Mouse (Mus musculus) hindbrain, postnatal 0 days (tissue): ENCODE data around the gene Slc1a1. TPM values are rescaled to one million over a fixed set of nuclear protein-coding genes. Genes with fewer than 3 reads are reported as not detected.

ENCODE experiments used
- ATAC-seq: fragments of 200-750 bp; cut with Nextera tagmentation; 2 replicates; pipeline ENCODE4 v1.8.0; 2017; ENCODE audit warnings: mild to moderate bottlenecking, moderate TSS enrichment, moderate library complexity
- DNase-seq: peaks from one replicate; pipeline ENCODE4 v3.0.0-alpha.2; 2015; ENCODE audit warnings: low spot score
- H3K27ac ChIP-seq: fragments of 300-500 bp; sonication (generic); 2 replicates; pipeline ENCODE4 v1.5.1; 2014; ENCODE audit warnings: mild to moderate bottlenecking
- H3K27me3 ChIP-seq: fragments of 300-500 bp; sonication (generic); 2 replicates; pipeline ENCODE4 v1.6.1; 2014; ENCODE audit warnings: low read length, mixed read lengths; ENCODE audit not compliant: insufficient read depth
- H3K36me3 ChIP-seq: fragments of 300-500 bp; sonication (generic); 2 replicates; pipeline ENCODE4 v1.6.1; 2014; ENCODE audit warnings: low read length, mixed read lengths; ENCODE audit not compliant: insufficient read depth
- H3K4me1 ChIP-seq: fragments of 300-500 bp; sonication (generic); 2 replicates; pipeline ENCODE4 v1.6.1; 2014; ENCODE audit warnings: antibody characterized with exemption, low read length, mixed read lengths; ENCODE audit not compliant: insufficient read depth
- H3K4me2 ChIP-seq: fragments of 300-500 bp; sonication (generic); 2 replicates; pipeline ENCODE4 v1.6.1; 2014; ENCODE audit warnings: low read depth, mild to moderate bottlenecking, low read length, moderate library complexity, mixed read lengths
- H3K4me3 ChIP-seq: fragments of 300-500 bp; sonication (generic); 2 replicates; pipeline ENCODE4 v1.5.1; 2014; ENCODE audit warnings: low read length
- H3K9ac ChIP-seq: fragments of 300-500 bp; sonication (generic); replicated peaks from 2 replicates; pipeline ENCODE4 v1.6.1; 2014; ENCODE audit warnings: mild to moderate bottlenecking, low read length, moderate library complexity, mixed read lengths
- H3K9me3 ChIP-seq: fragments of 300-500 bp; sonication (generic); 2 replicates; pipeline ENCODE4 v1.6.1; 2016; ENCODE audit warnings: low read length, mixed read lengths
- CTCF ChIP-seq: IDR thresholded peaks from 2 replicates; pipeline ENCODE4 v1.5.1; 2016; ENCODE audit warnings: antibody characterized with exemption, control low read depth, low read depth
- WGBS: fragments of 180-500 bp; shearing (Covaris S2); extraction: QIAGEN DNeasy Blood & Tissue Kit; methylation state at CpG from one replicate; pipeline ENCODE4 v1.1.7; 2014; 5-methylcytosine and 5-hydroxymethylcytosine counted together
- polyA plus RNA-seq: library from polyadenylated mRNA; unstranded; fragments of >200 nt; fragmentation: Nextera tagmentation; extraction: Ambion mirVana; gene quantifications from 2 replicates; pipeline ENCODE4 v1.2.1, GENCODE M21; 2015
- total RNA-seq: library from RNA; depleted of rRNA; stranded (reverse); fragments of >200 nt; gene quantifications from 2 replicates; pipeline ENCODE4 v1.2.3, GENCODE M21; 2014

The Slc1a1 gene
- total and polyA plus RNA-seq, 2 experiments from 2014 or later: 49.0 to 67.3 TPM

DNA sequence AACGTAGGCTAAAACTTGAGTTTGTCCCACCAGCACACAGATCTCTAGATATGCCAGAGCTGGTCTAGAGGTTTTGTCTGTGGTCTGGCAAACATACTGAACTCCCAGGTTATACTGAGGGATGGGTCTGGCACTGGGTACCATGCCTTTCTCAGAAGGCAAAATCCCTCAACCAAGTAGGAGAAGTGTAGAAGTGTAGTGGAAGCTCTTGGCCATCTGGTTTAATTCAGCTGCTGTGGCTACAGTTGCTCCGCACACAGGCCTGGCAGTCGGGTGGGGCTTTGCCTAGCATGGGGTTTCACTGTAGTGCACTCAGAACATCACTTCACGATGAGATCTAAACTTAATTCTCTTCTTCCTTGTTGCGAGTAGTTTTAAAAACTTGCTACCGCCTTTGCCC lies 28.6 kb upstream of the Slc1a1 start:
- no peak for DNase-seq
- H3K4me2 ChIP-seq: no peak overlapping the region
- H3K36me3 ChIP-seq: no peaks in the 10 kb centered on the region
- no peaks in the 10 kb centered on the region for H3K27me3 ChIP-seq
- no peaks in the 10 kb centered on the region for H3K9me3 ChIP-seq
- 94% methylated on average over 6 of the region's 6 CpGs for WGBS
- no peak overlapping the region for H3K27ac ChIP-seq
- no peak for TF ChIP-seq CTCF
- no peak for ATAC-seq
- H3K4me3 ChIP-seq: no peak overlapping the region
- H3K4me1 ChIP-seq: no peaks in the 10 kb centered on the region
- no peak overlapping the region for H3K9ac ChIP-seq

DNA sequence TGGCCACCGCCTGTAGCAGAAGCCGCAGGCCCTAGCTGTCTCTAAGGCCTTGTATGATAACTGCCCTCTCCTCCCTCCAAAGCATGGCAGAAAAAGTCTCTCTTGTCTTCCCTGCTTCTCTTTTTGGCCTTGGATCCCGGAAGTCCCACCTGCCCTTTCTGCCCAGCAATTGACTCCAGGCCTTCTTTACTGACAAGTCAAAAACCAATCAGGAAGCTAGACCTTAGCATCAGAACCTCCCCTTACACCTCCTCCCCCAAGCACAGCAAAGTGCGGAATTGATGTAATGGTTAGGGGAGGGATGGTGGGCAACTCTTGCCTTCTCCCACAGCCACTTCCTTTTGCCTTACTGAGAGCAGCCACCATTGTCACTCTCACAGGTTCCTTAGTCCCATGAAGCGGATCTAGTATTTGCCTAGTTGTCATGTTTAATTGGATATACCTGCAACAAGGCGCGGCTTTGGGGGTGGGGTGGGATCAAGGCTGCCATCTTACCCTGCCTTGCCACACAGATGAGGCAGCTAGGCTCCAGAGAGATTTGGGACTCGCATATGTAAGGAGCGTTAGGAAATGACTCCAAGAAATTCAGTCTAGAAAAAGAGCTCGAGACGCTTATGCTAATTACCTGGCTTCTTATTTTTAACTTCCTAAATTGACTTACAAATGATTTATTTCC lies 27.9 kb upstream of the Slc1a1 start:
- H3K4me2 ChIP-seq: no peak overlapping the region
- H3K27ac ChIP-seq: no peak overlapping the region
- ATAC-seq (no peak), DNase-seq (no peak)
- H3K4me1 ChIP-seq: no peaks in the 10 kb centered on the region
- 87% methylated on average over 11 of the region's 11 CpGs for WGBS
- H3K27me3 ChIP-seq: no peaks in the 10 kb centered on the region
- no peak overlapping the region for H3K9ac ChIP-seq
- H3K36me3 ChIP-seq: no peaks in the 10 kb centered on the region
- H3K4me3 ChIP-seq: no peak overlapping the region
- no peak for TF ChIP-seq CTCF
- H3K9me3 ChIP-seq: no peaks in the 10 kb centered on the region

DNA sequence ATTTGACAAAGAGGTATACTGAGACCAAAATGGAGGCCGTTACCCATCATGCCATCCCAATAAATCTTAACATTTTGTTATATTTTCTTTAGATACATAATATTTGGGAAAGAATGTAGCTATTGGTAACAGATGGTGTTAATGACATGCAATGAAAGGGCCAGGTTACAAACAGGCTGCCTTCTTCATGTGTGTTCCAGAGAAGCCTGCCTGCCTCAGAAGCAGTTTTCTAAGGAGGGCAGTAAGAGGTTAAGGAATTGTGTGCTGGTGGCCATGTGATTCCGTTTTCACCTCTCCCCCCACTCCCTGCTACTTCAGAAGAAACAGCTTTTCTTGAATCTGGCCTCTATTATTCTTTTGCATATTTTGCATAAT lies 27.4 kb upstream of the Slc1a1 start:
- no peak overlapping the region for H3K4me3 ChIP-seq
- H3K4me2 ChIP-seq: no peak overlapping the region
- H3K9ac ChIP-seq: no peak overlapping the region
- 74% methylated on average over 2 of the region's 2 CpGs for whole genome bisulfite sequencing
- TF ChIP-seq CTCF: no peak
- no peak for DNase-seq
- no peak for ATAC-seq
- H3K4me1 ChIP-seq: no peaks in the 10 kb centered on the region
- no peak overlapping the region for H3K27ac ChIP-seq
- H3K9me3 ChIP-seq: no peaks in the 10 kb centered on the region
- no peaks in the 10 kb centered on the region for H3K27me3 ChIP-seq
- H3K36me3 ChIP-seq: no peaks in the 10 kb centered on the region

DNA sequence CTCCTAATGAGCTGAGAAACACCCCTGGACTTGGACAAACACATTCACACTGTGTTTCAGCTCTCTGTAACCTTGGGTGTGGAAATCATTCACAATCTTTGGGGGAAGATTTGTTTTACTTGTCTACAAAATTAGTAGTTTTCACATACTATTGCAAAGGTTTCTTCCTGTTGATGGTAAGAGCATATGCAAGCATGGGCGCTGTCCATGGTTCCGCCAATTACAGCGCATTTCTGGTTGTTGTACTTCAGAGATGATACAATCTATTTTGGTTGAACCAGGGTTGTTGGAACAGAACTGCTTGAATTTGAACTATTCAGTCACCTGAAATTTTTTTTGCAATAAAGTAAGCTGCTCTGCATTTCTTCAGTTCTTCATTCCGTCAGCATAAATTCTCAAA lies 16.6 kb upstream of the Slc1a1 start:
- Histone ChIP-seq H3K27ac (no peak overlapping the region), H3K36me3 (no peaks in the 10 kb centered on the region), H3K9me3 (no peaks in the 10 kb centered on the region), H3K4me1 (no peaks in the 10 kb centered on the region), H3K27me3 (no peaks in the 10 kb centered on the region), H3K9ac (no peak overlapping the region), H3K4me2 (no peak overlapping the region), H3K4me3 (no peak overlapping the region)
- WGBS: 79% methylated on average over 4 of the region's 4 CpGs
- DNase-seq (no peak), ATAC-seq (no peak)
- TF ChIP-seq CTCF: no peak

DNA sequence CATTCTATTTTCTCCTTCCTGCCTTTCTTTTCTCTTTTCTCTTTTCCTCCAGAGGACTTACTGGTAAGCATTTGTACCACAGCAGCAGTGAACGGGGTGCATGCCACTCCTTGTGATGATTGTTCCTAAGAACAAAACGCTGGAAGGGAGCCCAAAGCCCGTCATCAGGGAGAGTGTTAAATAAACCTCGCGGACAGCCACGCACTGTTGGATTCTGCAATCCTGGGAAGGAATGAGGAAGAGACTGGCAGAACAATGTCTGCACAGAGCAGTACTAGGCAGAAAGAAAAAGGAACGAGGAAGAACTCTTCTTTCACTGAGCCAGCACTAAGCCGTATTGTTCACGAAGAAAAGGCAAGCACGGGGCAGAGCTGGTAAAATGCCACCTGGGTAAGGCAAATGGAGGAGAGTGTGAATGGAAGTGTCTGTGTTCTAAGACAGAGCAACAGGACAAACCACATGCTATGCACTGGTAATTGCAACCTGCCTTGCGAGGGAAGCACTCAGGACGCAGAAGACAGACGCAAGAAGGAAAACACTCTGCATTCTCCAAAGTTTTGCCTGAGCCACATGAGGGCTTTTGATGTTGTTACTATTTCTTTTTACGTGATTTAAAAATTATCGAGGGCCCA lies 7.0 kb upstream of the Slc1a1 start:
- peak; percentile 55 for DNase-seq
- H3K4me1 ChIP-seq: 0 out of 2 replicates have a peak, but pooled peaks cover 6% of the 10 kb centered on the region
- WGBS: 18% methylated on average over 15 of the region's 15 CpGs
- peak overlapping the region; percentile 14; the same call in 1 of the 2 replicates for H3K4me3 ChIP-seq
- H3K9ac ChIP-seq: peak overlapping the region; percentile 28; the same call in 1 of the 2 replicates
- no peaks in the 10 kb centered on the region for H3K27me3 ChIP-seq
- peak; percentile 64 for ATAC-seq
- TF ChIP-seq CTCF: no peak
- no peaks in the 10 kb centered on the region for H3K36me3 ChIP-seq
- H3K9me3 ChIP-seq: no peaks in the 10 kb centered on the region
- peak overlapping the region; percentile 53 for H3K4me2 ChIP-seq
- H3K27ac ChIP-seq: peak overlapping the region; percentile 41; the same call in 1 of the 2 replicates

DNA sequence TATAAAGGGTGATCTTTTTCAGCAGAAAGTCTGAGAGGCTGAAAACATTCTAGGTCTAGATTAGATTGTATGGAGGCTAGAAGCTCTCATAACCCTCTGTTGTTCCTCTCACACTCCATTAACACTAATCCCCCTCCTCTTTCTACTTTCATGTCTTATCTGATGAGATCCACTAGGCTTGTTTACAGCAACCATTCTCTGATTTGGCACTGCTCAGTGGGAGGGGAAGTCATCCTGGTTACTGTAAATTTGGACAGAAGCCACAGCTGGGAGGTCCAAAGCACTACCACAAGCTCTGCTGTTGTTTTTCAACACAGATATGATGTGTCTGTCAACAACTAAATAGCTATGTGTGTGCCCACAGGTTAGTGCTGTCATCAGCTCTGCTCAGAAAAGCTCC lies 3.5 kb upstream of the Slc1a1 start:
- Histone ChIP-seq H3K27ac (no peak overlapping the region), H3K27me3 (no peaks in the 10 kb centered on the region), H3K4me3 (no peak overlapping the region), H3K9me3 (no peaks in the 10 kb centered on the region), H3K9ac (no peak overlapping the region), H3K4me1 (peaks cover 11% of the 10 kb centered on the region; the same call in 1 of the 2 replicates), H3K4me2 (no peak overlapping the region), H3K36me3 (no peaks in the 10 kb centered on the region)
- DNase-seq: no peak
- TF ChIP-seq CTCF: no peak
- no peak for ATAC-seq

DNA sequence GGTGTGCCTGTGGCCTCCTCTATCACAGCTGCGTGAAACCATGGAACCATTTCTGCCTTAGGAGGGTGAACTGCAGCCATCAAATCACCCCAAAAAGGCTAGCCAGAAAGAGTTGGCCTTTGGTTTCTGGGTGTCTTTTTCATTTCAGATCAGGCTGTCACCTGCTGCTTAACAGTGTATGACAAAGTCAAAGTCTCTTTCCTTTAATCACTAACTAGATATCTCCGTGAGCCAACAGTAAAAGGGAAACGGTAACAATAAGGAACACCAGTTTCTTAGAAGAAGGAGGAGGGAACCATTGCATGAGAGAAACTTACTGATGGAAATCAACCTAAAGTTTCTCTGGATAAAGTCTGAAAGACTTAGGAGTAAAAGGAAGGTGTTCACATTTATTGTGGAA lies 2.2 kb upstream of the Slc1a1 start:
- Histone ChIP-seq H3K27ac (no peak overlapping the region), H3K4me1 (peaks cover 12% of the 10 kb centered on the region; the same call in 1 of the 2 replicates), H3K4me3 (no peak overlapping the region), H3K9ac (no peak overlapping the region), H3K9me3 (no peaks in the 10 kb centered on the region), H3K27me3 (no peaks in the 10 kb centered on the region), H3K36me3 (no peaks in the 10 kb centered on the region), H3K4me2 (no peak overlapping the region)
- 88% methylated on average over 3 of the region's 3 CpGs for WGBS
- DNase-seq: no peak
- no peak for ATAC-seq
- TF ChIP-seq CTCF: no peak
